Mouse (Mus musculus): ENCODE data around the gene Ppox.
A peak's percentile ranks its signal among the peaks of the same experiment; 100 is the strongest.
"Not testable (repeated sequence)": the region's sequence is repeated elsewhere in the genome, so short reads cannot be mapped to it uniquely, and the experiment has no call there.

The Ppox gene

GRCm38 (mm10) chr1:171280916-171281527, at the start of gene Ppox:
TSS of gene Ppox (minus strand) at chr1:171281186.
- peak; percentile 92 to 97 for DNase-seq

GRCm38 (mm10) chr1:171330216-171330560, 49.2 kb upstream of the Ppox start:
- DNase-seq = peak in 1 of 2 experiments; percentile 6

GRCm38 (mm10) chr1:171329433-171330215, 48.6 kb upstream of the Ppox start:
- DNase-seq = peak; percentile 37 to 79

GRCm38 (mm10) chr1:171328839-171329432, 48.0 kb upstream of the Ppox start, which contains the start of gene Dedd:
TSS of gene Dedd (plus strand) at chr1:171329145.
- peak; percentile 90 to 97 for DNase-seq

- DNase-seq = no peak
These were observed 47.3 kb upstream of the Ppox start for GRCm38 (mm10) chr1:171328244-171328643.

- not testable (repeated sequence) for DNase-seq
These were observed 45.6 kb upstream of the Ppox start for GRCm38 (mm10) chr1:171326588-171326987.

- DNase-seq = no peak
These were observed 44.6 kb upstream of the Ppox start for GRCm38 (mm10) chr1:171325571-171325970.

- DNase-seq = peak; percentile 43 to 81
These were observed 41.0 kb upstream of the Ppox start for GRCm38 (mm10) chr1:171322012-171322411.

- no peak for DNase-seq
These were observed 40.4 kb upstream of the Ppox start for GRCm38 (mm10) chr1:171321415-171321814.

- DNase-seq = peak in 1 of 2 experiments; percentile 35
These were observed 39.2 kb upstream of the Ppox start for GRCm38 (mm10) chr1:171320151-171320550.

GRCm38 (mm10) chr1:171319748-171320147, 38.8 kb upstream of the Ppox start:
- peak; percentile 34 to 66 for DNase-seq

- DNase-seq = no peak
These were observed 28.3 kb upstream of the Ppox start for GRCm38 (mm10) chr1:171309321-171309720.

- DNase-seq = not testable (repeated sequence)
These were observed 25.2 kb upstream of the Ppox start for GRCm38 (mm10) chr1:171306157-171306556.

- no peak for DNase-seq
These were observed 17.2 kb upstream of the Ppox start for GRCm38 (mm10) chr1:171298226-171298625.

- DNase-seq = no peak
These were observed 14.0 kb upstream of the Ppox start for GRCm38 (mm10) chr1:171295063-171295402.

- DNase-seq = peak; percentile 87 to 93
These were observed 13.5 kb upstream of the Ppox start, which contains the start of gene Ufc1 for GRCm38 (mm10) chr1:171294298-171295062. TSS of gene Ufc1 (minus strand) at chr1:171295024.

- no peak for DNase-seq
These were observed 12.9 kb upstream of the Ppox start for GRCm38 (mm10) chr1:171293906-171294297.

- no peak for DNase-seq
These were observed 12.4 kb upstream of the Ppox start for GRCm38 (mm10) chr1:171293351-171293750.

- no peak for DNase-seq
These were observed 7.3 kb upstream of the Ppox start for GRCm38 (mm10) chr1:171288328-171288727.

- peak; percentile 95 to 98 for DNase-seq
These were observed 6.4 kb upstream of the Ppox start, which contains the start of gene Usp21 for GRCm38 (mm10) chr1:171287136-171288081. TSS of gene Usp21 (minus strand) at chr1:171287991.

GRCm38 (mm10) chr1:171286517-171286916, 5.5 kb upstream of the Ppox start:
- peak in 1 of 2 experiments; percentile 49 for DNase-seq
